Mouse (Mus musculus) ovary, adult 18-20 months (tissue): Measurements from ENCODE around the gene Lcn2.

Source experiments
- DNase-seq: peaks from one replicate; pipeline ENCODE4 v3.0.0; 2022; ENCODE audit warnings: low spot score, mixed read lengths

Lcn2 gene

DNA sequence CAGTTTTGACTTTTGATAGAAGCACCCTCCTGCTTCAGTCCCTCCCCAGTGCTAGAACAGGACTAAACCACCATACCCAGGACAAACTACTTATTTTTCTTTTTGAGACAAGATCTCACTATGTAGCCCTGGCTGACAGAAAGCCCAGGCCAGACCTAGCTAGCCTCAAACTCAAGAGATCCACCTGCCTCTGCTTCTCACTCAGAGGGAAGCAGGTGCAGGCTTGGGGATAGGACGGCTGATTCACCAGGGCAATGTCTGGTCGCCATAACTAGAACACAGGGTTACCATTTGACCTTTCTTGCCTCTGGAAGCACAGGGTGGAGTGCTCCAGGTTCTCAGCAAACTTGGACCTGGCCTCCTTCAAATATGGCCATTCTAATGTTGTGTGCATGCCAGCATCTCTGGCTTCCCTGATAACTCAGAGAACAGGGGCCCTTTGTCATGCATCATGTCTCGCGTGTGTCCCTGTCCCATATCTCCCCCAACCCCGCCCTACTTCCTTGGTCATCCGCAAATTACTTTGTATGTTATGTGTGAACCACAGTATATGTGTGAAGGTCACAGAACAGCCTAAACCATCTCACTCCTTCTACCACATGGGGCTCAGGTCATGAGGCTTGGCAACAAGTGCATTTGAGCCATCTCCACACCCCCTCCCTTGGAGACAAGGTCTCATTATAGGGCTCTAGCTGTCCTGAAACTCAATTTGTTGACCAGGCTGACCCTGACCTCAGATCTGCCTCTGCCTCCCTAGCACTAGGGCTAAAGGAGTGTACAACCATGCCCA, 24.9 kb upstream of the Lcn2 start:
- no peak for DNase-seq

DNA sequence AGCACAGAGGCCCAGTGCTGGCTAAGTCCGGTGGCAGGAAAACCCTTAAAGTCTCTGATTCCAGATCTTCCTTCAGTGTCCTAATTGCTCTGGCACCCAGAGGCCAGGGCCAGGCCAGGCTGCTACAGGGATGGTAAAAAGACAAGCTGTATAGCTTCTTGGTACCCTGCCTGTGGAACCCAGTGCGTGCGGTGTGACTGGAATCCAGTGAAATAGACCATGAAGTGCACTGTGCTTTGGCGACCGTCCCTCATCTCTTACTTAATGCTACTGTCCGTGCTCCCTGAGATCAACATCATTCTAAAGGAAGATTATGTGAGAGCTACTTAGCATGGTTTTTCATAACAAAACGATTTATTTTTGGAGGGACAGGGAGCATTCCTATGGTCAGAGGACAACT, 23.4 kb upstream of the Lcn2 start:
- DNase-seq = no peak

DNA sequence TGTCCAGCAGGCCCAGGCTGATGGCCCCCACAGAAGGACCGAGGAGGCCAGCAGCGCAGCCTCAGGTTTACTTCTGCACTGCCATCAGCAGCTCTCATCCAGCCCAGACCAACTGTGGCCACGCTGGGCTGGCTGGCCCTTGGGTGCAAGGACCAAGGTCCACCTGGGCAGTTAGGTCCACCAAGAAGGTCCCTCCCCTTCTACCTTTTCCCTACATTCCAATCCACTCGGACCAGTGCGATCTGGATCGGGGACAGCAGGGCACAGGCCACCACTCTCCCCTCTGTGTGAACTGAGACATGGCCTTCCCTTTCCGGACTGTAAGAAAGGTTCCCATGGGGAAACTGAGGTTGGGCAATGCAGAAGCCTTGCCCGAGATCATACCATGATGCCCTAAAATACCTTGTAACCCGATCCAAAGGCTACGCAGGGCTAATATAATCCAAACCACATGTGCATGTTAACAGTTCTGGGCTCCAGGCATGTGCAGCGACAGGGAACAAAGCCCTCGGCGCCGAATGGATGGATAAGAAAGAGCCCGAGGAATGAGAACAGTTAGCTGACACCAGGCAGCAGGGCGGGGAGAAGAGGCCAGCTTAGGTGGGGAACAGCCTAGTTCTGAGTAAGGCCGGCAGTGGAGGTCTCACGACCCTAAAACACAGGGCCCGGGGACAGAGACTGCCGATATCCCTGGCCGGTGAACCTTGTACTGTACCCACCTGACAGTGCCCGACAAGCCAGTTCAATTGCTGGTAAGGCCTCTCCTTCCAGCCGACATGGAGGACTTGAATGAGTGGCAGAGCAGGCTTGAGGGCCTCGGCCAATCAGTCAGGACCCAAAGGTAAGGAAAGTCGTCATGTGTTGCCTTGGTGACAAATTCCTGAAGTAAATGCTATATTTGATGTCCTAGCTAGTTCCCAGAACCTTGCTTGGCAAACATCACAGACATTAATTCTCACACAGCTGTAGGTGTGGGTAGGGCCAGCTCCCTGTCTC, 20.7 kb upstream of the Lcn2 start:
- DNase-seq = no peak

DNA sequence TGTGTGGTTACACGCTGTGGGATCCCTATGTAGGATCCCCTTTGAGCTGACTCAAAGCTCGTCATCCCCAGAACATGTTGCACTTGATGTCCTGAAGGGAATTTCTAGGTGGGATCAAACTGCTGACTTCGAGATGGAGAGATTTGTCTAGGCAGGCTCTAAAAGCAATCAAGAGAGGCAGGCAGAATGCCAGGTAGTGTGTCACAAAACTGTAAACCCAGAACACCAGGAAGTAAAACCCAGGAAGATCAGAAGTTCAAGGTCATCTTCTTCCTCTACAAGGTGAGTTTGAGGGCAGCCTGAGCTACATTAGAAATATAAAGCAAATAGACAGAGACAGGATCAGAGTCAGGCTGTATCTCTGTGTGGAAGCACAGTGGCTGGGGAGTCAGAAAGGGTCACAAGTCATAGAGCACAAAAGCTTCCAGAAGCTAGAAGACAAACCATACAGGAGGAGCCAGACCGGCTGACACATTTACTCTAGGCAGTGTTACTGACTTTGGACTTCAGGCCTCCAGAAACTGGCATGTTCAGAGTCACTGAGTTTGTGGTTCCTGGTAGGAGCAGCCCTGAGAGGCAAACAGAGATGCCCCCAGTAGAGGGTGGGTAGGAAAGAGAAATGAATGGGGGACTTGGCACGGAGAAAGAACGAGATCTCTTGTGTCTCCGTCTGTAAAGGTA, 19.2 kb upstream of the Lcn2 start:
- DNase-seq = no peak

DNA sequence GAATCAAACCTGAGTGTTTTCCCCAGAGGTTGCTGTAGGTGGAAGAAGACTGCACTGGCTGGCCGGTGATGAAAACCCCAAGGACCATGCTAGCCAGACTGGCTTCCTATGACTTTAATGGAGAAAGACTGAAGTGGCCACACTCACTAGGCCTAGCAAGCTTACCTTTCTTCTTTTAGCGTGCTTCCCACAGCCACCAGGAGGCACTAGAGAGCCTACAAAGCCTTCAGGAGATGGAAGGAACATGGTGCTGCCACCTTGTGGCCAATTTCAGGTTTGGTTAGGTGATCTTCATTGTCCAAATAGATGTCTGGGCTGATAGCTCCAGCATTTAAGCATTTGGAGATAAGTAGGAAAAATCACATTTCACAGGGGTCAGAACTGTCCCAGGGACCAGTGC, 16.6 kb upstream of the Lcn2 start:
- peak; percentile 78 for DNase-seq

DNA sequence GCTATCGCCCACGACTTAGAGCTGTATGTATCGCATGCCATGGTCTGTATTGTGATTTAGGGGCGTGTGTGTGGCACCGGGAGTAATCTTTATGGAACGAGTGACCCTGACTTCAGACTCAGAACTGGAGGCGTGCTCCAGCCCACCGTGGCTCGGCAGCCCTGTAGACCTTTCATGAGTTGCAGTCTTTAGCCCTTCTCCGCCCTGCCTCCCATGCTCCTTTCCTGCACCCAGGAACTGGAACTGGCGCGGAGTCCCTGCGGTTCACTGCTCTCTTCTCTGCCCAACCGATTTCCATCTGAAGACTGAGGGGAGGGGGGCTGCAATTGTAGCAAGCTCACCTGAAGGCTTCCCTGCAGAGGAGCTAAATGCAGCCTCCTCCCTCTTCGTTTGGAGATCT, 8.6 kb upstream of the Lcn2 start:
- no peak for DNase-seq

DNA sequence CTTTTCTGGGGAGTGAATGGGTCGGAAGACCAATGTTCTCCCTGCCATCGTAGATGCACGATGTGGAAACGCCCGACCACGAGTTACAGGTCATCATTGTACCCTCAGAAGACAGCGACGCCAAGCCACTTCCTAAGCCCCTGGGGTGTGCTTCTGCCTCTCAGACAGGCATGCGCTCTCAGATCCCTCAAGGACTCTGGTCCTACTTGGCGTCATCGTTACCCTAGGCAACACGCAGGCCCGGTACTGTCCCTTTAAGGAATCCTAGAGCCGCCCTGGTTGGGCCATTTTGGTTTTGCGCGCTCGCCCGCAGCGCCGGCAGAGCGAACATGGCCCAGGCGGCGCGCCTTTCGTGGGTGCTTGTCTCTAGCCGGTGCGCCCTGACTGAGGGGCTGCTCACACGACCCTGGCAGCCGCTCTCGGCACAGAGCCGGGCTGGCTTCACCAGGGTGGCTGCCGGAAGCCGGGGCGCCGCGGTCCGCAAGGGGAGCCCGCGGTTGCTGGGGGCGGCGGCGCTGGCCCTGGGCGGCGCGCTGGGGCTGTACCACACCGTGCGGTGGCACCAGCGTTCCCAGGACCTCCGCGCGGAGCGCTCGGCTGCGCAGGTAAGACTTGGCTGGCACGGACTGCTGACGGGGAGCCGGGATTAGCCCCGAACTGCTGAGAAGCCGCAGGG, 8.0 kb upstream of the Lcn2 start:
- DNase-seq = peak; percentile 89

DNA sequence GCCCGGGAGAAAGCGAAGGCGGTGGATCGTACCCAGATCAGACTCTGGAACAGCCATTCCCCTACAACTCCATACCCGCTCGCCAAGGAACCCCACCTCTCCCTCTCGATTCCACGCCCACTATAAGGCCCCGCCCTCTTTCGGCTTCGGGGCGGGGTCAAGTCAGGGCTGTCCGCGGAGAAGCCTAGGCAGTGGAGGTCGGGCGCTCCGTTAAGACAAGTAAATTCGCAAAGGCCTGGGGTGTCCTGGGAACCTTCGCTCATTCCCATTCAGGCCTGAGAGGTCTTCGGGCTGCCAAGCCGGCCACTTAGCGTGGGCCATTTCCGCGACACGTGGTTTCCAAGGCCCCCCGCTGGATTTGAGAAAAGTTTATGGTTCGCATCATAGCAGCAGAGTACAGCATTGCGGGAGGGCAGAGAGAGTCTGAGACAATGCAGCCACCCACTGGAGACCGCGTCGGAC, 7.5 kb upstream of the Lcn2 start, which contains the start of gene Ptges2:
Ptges2 (plus strand) TSS at position 413 of the 462 bp plus-strand sequence.
- peak; percentile 85 for DNase-seq

DNA sequence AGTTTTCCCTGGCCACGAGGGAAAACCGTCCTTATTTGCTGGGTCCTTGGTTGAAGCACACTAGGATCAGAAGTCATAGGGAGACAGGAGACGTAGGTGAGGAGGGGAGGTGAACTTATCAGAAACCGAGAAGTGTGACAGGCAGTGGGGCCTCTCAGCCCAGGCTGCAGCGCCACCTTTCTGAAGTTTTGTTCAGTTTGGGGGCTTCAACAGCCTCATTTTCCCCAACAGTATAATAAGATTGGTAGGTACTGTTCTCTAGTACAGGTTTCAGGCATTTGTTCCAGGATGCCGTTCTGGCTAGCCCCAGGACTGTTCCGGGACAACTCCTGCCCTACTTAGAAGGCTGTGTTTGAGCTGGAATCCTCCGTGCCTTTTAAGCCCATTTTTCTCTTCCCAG, 6.9 kb upstream of the Lcn2 start:
- no peak for DNase-seq

DNA sequence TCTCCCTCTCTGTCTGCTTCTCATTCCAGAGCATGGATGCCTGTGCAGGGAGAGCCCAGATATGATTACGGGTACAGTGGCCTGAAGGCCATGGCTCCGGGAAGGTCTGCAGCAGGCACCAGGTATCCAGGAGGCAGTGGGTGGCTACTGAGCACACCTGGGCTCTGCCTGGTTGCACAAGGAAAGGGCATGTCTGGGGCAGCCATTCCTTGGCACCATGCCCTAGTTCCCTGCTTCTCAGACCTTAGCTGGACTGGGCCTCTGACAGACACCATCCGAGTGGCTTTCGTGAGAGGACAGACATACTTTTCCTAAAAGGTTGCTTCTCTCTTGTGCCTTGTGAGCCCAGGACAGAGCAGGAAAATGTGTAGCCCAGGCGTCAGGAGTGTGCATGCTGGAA, 4.0 kb upstream of the Lcn2 start:
- no peak for DNase-seq

DNA sequence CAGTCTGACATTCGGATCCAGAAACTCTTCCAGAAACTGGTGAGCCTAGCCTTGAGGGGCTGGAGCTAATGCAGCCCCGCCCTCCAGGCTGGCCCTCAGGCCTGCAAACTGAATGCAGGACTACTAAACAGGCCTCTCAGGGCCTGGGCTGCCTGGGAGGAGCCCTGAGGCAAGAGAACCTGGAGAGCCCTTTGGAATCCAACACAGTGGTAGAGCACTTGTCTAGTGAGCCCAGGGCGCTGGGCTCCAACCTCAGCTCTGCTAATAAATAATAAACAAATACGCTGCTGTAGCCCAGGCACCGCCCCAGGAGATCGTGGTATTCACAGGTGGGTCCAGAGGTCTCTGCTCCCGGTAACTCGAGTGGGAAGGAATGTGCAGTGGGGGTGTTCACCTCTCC, 2.8 kb upstream of the Lcn2 start:
- no peak for DNase-seq

DNA sequence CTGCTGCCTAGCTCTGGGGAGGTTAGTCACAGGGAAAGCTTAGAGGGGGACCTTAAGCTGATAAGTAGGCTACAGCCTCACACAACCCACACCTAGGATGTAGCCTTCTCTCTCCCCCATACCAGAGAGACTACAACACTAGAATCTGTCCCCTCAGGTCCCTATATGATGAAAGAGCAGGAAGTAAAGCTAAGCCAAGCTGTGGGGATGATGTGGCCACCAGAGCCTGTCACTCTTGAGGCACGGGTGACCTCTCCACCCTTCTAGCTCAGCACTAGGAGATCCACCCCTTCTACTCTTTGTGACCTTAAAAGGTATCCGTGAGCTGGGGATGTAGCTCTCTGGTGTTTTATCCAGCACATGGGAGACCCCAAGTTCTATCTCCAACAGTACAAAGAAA, 1.1 kb upstream of the Lcn2 start:
- DNase-seq = no peak

DNA sequence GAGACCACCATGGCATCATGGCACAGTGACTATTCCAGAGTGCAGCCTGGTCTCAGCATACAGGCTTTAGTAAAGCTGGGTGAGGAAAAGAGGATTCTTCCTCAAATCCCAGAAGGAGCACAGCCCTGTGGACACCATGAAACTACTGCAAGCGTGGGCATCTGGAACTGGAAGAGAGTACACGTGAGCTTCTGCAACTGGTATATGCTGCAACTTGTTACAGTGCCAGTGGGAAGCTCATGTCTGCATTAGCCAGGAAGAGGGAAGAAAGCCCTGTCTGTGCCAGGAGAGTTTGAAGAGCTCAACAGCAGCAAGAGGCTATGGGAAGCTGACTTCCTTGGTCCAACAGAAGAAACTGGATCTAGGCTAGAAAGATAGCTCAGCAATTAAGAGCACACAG, 5.4 kb downstream of the Lcn2 start:
- no peak for DNase-seq

DNA sequence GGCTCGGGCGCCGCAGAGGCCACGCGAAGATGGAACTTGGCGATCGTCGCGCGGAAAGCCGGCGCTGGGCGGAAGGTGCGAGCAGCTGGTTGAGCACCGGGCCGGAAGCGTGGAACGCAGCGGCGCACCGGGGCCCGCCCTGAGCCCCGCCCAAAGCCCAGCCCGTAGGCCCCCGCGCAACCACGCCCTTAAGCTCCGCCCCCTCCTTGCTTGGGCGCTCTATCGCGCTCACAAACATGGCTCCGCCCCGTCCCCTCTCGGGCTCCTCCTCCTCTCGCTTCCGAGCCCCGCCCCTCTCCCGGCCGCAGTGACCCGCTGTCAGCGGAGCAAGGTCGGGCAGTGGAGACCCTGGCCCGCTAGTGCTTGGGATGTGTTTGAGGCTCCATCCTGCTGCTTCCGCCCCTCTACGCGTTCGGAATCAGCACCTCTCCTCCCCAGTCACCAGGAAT, 6.3 kb downstream of the Lcn2 start, which contains the start of gene 1110008P14Rik:
1110008P14Rik (minus strand) TSS at position 164 of the 449 bp plus-strand sequence.
- DNase-seq = peak; percentile 90

DNA sequence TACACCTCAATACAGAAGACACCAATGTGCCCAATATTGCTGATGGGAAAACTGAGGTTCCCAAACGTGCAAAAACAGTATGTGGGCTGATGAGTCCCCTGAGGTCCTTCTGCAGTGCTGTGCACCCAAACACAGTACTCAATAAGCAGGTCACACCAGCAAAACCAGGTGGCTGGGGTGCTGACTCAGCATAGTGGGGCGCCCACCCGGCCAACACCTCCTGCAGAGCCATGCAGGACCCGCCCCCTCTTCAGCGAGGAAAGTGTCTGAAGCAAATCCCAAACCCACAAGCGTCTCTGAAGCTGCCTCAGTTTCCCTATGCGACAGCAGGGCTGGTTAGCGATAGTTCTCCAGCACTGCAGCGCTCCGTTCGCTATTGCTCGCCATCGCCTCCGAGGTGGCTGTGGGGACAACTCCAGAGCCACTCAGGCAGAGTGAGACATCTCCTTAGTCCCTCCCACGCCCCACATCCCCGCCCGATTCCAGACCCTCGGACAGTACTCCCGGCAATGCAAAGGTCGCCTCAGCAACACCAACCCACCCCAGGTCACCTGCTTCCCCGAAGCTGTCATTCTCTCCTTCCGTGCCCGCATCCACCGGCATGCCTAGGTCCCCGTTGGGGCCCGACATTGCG, 6.8 kb downstream of the Lcn2 start:
- DNase-seq = no peak

DNA sequence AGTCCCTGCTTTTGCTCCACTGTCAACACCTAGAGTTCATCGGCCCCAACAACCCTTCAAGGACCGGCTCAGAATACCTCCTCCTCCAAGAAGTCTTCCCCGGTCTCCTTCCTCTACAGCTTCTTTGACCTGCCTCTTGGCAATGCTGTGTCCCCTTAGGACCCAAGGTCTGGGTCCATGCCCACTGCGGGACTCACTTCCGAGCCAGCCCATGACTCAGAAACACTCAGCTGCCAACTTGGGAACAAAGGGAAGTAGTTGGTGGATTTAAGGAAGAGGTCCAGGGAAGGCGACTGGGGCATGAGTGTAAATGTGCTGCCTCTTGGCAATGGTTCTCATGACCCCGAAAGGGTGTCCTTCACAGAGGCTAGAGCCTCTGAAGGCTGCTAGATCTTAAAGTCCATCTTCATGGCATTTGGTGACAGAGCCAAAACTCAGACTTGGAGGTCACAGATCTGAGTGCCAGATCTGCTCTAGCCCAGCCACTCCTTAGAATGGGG, 8.0 kb downstream of the Lcn2 start:
- DNase-seq = no peak

DNA sequence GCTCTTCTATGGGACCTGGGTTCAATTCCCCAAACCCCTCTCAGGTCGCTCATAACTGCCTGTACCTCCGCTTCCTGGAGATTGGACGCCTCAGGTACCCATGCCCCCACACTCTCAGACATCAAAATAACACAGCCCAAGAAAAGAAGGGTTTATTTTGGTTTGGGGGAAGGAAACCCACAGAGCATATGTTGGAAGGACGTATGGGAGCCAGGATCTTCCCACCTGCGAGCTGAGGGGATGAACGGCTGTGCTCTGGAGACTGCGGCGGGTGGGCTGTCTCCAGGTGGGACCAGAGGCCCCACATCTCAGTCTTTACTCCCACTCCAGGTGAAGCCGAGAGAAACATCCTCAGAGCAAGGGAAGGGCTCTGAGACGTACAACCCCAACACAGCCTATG, 11.1 kb downstream of the Lcn2 start:
- DNase-seq = no peak

DNA sequence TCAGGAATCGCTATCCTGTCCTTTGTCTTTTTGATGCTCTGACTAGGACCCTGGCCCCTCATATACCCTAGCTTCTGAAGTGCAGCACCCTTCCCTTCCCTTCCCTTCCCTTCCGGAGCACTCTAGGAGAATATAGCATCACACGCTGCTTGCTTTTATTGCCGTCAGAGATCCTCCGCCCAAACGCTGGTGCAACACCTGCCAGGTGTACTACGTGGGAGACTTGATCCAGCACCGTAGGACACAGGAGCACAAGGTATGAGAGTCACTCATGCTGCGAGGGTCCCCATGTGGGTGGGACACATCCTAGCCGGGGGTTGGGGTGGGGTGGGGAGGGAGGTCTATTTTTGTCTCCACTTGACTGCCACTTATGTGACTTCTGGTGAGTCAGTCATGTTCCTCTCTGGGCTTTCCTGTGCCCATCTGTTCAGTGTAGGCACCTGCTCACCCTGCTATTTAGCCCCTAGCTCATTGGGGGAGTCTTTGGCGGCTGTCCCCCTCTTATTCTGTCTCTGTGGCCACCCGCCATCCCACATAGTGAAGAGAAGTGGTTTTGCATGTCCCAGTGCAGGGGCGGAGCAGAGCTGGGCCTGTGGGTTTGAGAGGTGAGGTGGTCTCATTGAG, 12.6 kb downstream of the Lcn2 start:
- no peak for DNase-seq

DNA sequence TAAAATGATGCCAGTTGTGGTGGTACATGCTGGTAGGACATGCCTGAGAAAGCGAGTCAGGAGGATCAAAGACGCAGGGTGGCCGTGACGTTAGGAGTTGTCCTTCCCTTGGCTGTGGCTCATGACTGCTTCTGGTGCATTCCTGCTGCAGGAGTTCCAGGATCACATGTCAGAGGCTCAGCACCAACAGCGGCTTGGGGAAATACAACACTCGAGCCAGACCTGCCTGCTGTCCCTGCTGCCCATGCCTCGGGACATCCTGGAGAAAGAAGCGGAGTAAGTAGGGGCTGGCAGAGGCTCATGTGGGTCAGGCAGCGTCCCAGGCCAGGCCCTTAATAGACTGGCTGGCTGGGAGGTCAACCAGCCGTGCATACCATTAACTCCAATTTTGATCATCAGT, 13.9 kb downstream of the Lcn2 start:
- no peak for DNase-seq

DNA sequence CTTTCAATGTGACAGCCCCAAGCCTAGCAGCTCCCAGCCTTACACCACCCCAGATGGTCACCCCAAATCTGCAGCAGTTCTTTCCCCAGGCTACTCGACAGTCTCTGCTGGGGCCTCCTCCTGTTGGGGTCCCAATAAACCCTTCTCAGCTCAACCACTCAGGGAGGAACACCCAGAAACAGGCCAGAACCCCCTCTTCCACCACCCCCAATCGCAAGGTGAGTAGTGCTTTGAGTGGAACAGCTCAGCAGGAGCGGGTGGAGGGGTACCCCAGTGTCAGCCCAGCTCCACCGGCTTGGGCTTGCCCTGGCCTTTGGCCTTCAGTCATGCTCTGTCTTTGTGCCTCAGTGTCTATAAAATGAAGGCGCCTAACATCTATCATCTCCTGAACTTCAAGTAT, 20.7 kb downstream of the Lcn2 start:
- DNase-seq = no peak
